Mouse (Mus musculus) CH12.LX (cell line): Measurements from ENCODE around the gene Kalrn. TPM values are rescaled to one million over a fixed set of nuclear protein-coding genes. Genes with fewer than 3 reads are reported as not detected.

Source experiments
- DNase-seq: peaks from one replicate; pipeline ENCODE4 v3.0.0-alpha.2; 2013; ENCODE audit errors: extremely low read depth
- H3K27ac ChIP-seq: 2 replicates; pipeline ENCODE4 v1.5.1; 2012; ENCODE audit warnings: low read depth, mild to moderate bottlenecking, control low read depth, moderate library complexity; ENCODE audit not compliant: insufficient read depth
- H3K27me3 ChIP-seq: replicated peaks from 2 replicates; pipeline ENCODE3; 2012; ENCODE audit warnings: inconsistent platforms
- H3K36me3 ChIP-seq, 2 experiments: replicated peaks in 1 of 2; 2 replicates each; pipeline versions ENCODE3 to v1.6.1; 2012; ENCODE audit warnings: inconsistent platforms in 1 of 2, low read length in 1 of 2, mild to moderate bottlenecking in 1 of 2, mixed read lengths in 1 of 2, moderate library complexity in 1 of 2; ENCODE audit not compliant: control insufficient read depth in 1 of 2, insufficient read depth in 1 of 2
- H3K4me1 ChIP-seq, 2 experiments: 2 replicates each; pipeline ENCODE4 v1.6.1; 2012; ENCODE audit warnings: inconsistent platforms in 1 of 2, moderate library complexity in 1 of 2; ENCODE audit not compliant: insufficient read depth in 2 of 2, control insufficient read depth in 1 of 2
- H3K4me2 ChIP-seq: 2 replicates; pipeline ENCODE4 v1.6.1; 2012; ENCODE audit warnings: low read depth, mild to moderate bottlenecking, control low read depth; ENCODE audit not compliant: poor library complexity, insufficient read depth, severe bottlenecking
- H3K4me3 ChIP-seq, 3 experiments: fragments of 150-350 bp in 1 of 3; sonication (generic) in 1 of 3; replicated peaks in 1 of 3; 2 replicates each; pipeline versions ENCODE3 to v1.5.1; 2011 to 2012; ENCODE audit warnings: low read depth in 2 of 3, low read length in 2 of 3, mild to moderate bottlenecking in 2 of 3, moderate library complexity in 2 of 3, control low read depth in 1 of 3, improper control_type of control experiment in 1 of 3, inconsistent platforms in 1 of 3, mixed read lengths in 1 of 3; ENCODE audit not compliant: poor library complexity in 1 of 3
- H3K79me2 ChIP-seq: replicated peaks from 2 replicates; pipeline ENCODE4 v1.6.1; 2012; ENCODE audit warnings: mild to moderate bottlenecking, moderate library complexity; ENCODE audit not compliant: control insufficient read depth, poor library complexity, insufficient read depth, severe bottlenecking; ENCODE audit errors: extremely low read depth
- H3K9ac ChIP-seq: 2 replicates; pipeline ENCODE4 v1.6.1; 2012; ENCODE audit warnings: low read depth, mild to moderate bottlenecking, control low read depth, moderate library complexity; ENCODE audit not compliant: insufficient read depth
- H3K9me3 ChIP-seq: replicated peaks from 2 replicates; pipeline ENCODE3; 2012; ENCODE audit warnings: low read length, inconsistent platforms, mixed read lengths
- BHLHE40 ChIP-seq: IDR thresholded peaks from 2 replicates; pipeline ENCODE4 v1.6.1; 2011; ENCODE audit warnings: mild to moderate bottlenecking, low read depth, low read length, improper control_type of control experiment
- CHD1 ChIP-seq: IDR thresholded peaks from 2 replicates; pipeline ENCODE4 v1.6.1; 2012; ENCODE audit warnings: low read depth, low read length, improper control_type of control experiment, inconsistent platforms
- CHD2 ChIP-seq: IDR thresholded peaks from 2 replicates; pipeline ENCODE4 v1.6.1; 2011; ENCODE audit warnings: low read length, improper control_type of control experiment
- CTCF ChIP-seq, 2 experiments: IDR thresholded peaks in 1 of 2; conservative IDR thresholded peaks in 1 of 2; 2 replicates each; pipeline ENCODE4 v1.5.1; 2011 to 2012; ENCODE audit warnings: low read depth in 2 of 2, low read length in 2 of 2, improper control_type of control experiment in 1 of 2, inconsistent platforms in 1 of 2, mild to moderate bottlenecking in 1 of 2, moderate library complexity in 1 of 2
- E2F4 ChIP-seq: IDR thresholded peaks from 2 replicates; pipeline ENCODE4 v1.6.1; 2011; ENCODE audit warnings: low read depth, low read length, improper control_type of control experiment; ENCODE audit not compliant: insufficient replicate concordance
- ELF1 ChIP-seq: IDR thresholded peaks from 2 replicates; pipeline ENCODE4 v1.6.1; 2014; ENCODE audit warnings: low read depth, mild to moderate bottlenecking, inconsistent platforms, low read length, improper control_type of control experiment
- EP300 ChIP-seq: IDR thresholded peaks from 2 replicates; pipeline ENCODE4 v1.6.1; 2011; ENCODE audit warnings: low read length, improper control_type of control experiment
- ETS1 ChIP-seq: conservative IDR thresholded peaks from 2 replicates; pipeline ENCODE4 v1.6.1; 2012; ENCODE audit warnings: low read depth, mild to moderate bottlenecking, inconsistent platforms, low read length, improper control_type of control experiment, moderate library complexity
- GABPA ChIP-seq: IDR thresholded peaks from 2 replicates; pipeline ENCODE4 v1.6.1; 2012; ENCODE audit warnings: low read depth, low read length, improper control_type of control experiment, inconsistent platforms; ENCODE audit not compliant: insufficient replicate concordance
- HCFC1 ChIP-seq: IDR thresholded peaks from 2 replicates; pipeline ENCODE4 v1.6.1; 2012; ENCODE audit warnings: low read depth, mild to moderate bottlenecking, inconsistent platforms, low read length, improper control_type of control experiment
- IRF4 ChIP-seq: IDR thresholded peaks from 2 replicates; pipeline ENCODE4 v1.6.1; 2014; ENCODE audit warnings: low read depth, mild to moderate bottlenecking, inconsistent platforms, low read length, improper control_type of control experiment
- JUN ChIP-seq: IDR thresholded peaks from 2 replicates; pipeline ENCODE4 v1.6.1; 2011; ENCODE audit warnings: low read depth, mild to moderate bottlenecking, low read length, improper control_type of control experiment, moderate library complexity; ENCODE audit not compliant: insufficient read depth
- JUND ChIP-seq: conservative IDR thresholded peaks from 2 replicates; pipeline ENCODE4 v1.6.1; 2011; ENCODE audit warnings: low read depth, low read length, improper control_type of control experiment
- KAT2A ChIP-seq: IDR thresholded peaks from 2 replicates; pipeline ENCODE4 v1.6.1; 2012; ENCODE audit warnings: low read length, improper control_type of control experiment, inconsistent platforms; ENCODE audit not compliant: insufficient replicate concordance
- MAFK ChIP-seq: IDR thresholded peaks from 2 replicates; pipeline ENCODE4 v1.6.1; 2011; ENCODE audit warnings: low read length, improper control_type of control experiment; ENCODE audit not compliant: insufficient replicate concordance
- MAX ChIP-seq: IDR thresholded peaks from 2 replicates; pipeline ENCODE4 v1.6.1; 2011; ENCODE audit warnings: low read length, improper control_type of control experiment
- MAZ ChIP-seq: IDR thresholded peaks from 2 replicates; pipeline ENCODE4 v1.6.1; 2012; ENCODE audit warnings: low read depth, mild to moderate bottlenecking, inconsistent platforms, low read length, improper control_type of control experiment, moderate library complexity
- MEF2A ChIP-seq: IDR thresholded peaks from 2 replicates; pipeline ENCODE4 v1.6.1; 2014; ENCODE audit warnings: low read depth, mild to moderate bottlenecking, inconsistent platforms, low read length, improper control_type of control experiment, borderline replicate concordance
- MXI1 ChIP-seq: IDR thresholded peaks from 2 replicates; pipeline ENCODE4 v1.6.1; 2011; ENCODE audit warnings: mild to moderate bottlenecking, low read depth, low read length, improper control_type of control experiment
- MYC ChIP-seq: IDR thresholded peaks from 2 replicates; pipeline ENCODE4 v1.6.1; 2011; ENCODE audit warnings: low read depth, mild to moderate bottlenecking, improper control_type of control experiment, low read length
- NELFE ChIP-seq: IDR thresholded peaks from 2 replicates; pipeline ENCODE4 v1.6.1; 2011; ENCODE audit warnings: low read depth, low read length, improper control_type of control experiment
- NRF1 ChIP-seq: IDR thresholded peaks from 2 replicates; pipeline ENCODE4 v1.6.1; 2014; ENCODE audit warnings: low read depth, mild to moderate bottlenecking, inconsistent platforms, low read length, improper control_type of control experiment, moderate library complexity
- PAX5 ChIP-seq: IDR thresholded peaks from 2 replicates; pipeline ENCODE4 v1.6.1; 2012; ENCODE audit warnings: low read length, inconsistent platforms, mixed read lengths
- POLR2A ChIP-seq: IDR thresholded peaks from 2 replicates; pipeline ENCODE4 v1.6.1; 2011; ENCODE audit warnings: low read depth, mild to moderate bottlenecking, improper control_type of control experiment, low read length
- POLR2AphosphoS2 ChIP-seq: IDR thresholded peaks from 2 replicates; pipeline ENCODE4 v1.6.1; 2011; ENCODE audit warnings: low read depth, low read length, improper control_type of control experiment
- RAD21 ChIP-seq: IDR thresholded peaks from 2 replicates; pipeline ENCODE4 v1.6.1; 2011; ENCODE audit warnings: low read depth, mild to moderate bottlenecking, low read length, improper control_type of control experiment, moderate library complexity
- SIN3A ChIP-seq: IDR thresholded peaks from 2 replicates; pipeline ENCODE4 v1.6.1; 2012; ENCODE audit warnings: low read length, improper control_type of control experiment, inconsistent platforms
- TBP ChIP-seq: conservative IDR thresholded peaks from 2 replicates; pipeline ENCODE4 v1.6.1; 2011; ENCODE audit warnings: low read depth, low read length, improper control_type of control experiment
- TCF12 ChIP-seq: IDR thresholded peaks from 2 replicates; pipeline ENCODE4 v1.6.1; 2014; ENCODE audit warnings: low read depth, mild to moderate bottlenecking, inconsistent platforms, low read length, improper control_type of control experiment
- ZKSCAN1 ChIP-seq: IDR thresholded peaks from 2 replicates; pipeline ENCODE4 v1.6.1; 2012; ENCODE audit warnings: low read depth, inconsistent platforms, low read length, improper control_type of control experiment, borderline replicate concordance
- ZMIZ1 ChIP-seq: IDR thresholded peaks from 2 replicates; pipeline ENCODE4 v1.6.1; 2012; ENCODE audit warnings: low read depth, mild to moderate bottlenecking, inconsistent platforms, low read length, improper control_type of control experiment
- ZNF384 ChIP-seq: IDR thresholded peaks from 2 replicates; pipeline ENCODE4 v1.6.1; 2012; ENCODE audit warnings: low read depth, low read length, improper control_type of control experiment, inconsistent platforms
- dilution Hi-C: fragments of 300-500 bp; cut with MboI; formaldehyde crosslinking; loops from 2 replicates; pipeline ENCODE4 v1.14.3; 2020; ENCODE audit warnings: low sequenced_read_pairs; ENCODE audit not compliant: extremely low pct_unique_long_range_greater_than_20kb, extremely low pct_ligation_motif_present
- in situ Hi-C: fragments of 300-500 bp; cut with MboI; formaldehyde crosslinking; loops from 3 replicates; pipeline ENCODE4 v1.14.3; 2019; ENCODE audit warnings: low sequenced_read_pairs, low pct_ligation_motif_present, low pct_unique_long_range_greater_than_20kb, mixed read lengths
- polyA plus RNA-seq: library from polyadenylated mRNA; unstranded; fragments of >175 nt; gene quantifications from 2 replicates; pipeline ENCODE4 v1.2.1, GENCODE M21; 2012; ENCODE audit warnings: low read depth; ENCODE audit not compliant: insufficient read length
- total RNA-seq, 2 experiments: library from RNA; depleted of rRNA; stranded (reverse); fragments of 300-350 nt in 1 of 2; fragments of >200 nt in 1 of 2; gene quantifications; 2 replicates each; pipeline ENCODE4 v1.2.3; 2012 to 2014

The Kalrn gene
- total and polyA plus RNA-seq, 3 experiments, result 0.08 to 0.09 TPM; not detected in 1

GRCm38 (mm10) chr16:33966538-33967282 lies 606.6 kb downstream of the Kalrn start, which contains the start of gene Umps:
Gene Umps, minus strand, starts transcription at chr16:33967038.
- Histone ChIP-seq H3K4me2 (peak within 1 kb of the TSS; percentile 73), H3K27me3 (no peaks in the 10 kb centered on the region), H3K9ac (peak within 1 kb of the TSS; percentile 79), H3K4me1 (peaks cover 0 to 22% of the 10 kb centered on the region in 2 experiments; a peak in 2 of 4 replicates), H3K27ac (peak within 1 kb of the TSS; percentile 1; the same call in 1 of the 2 replicates), H3K4me3 (peak within 1 kb of the TSS; percentile 70 to 95 (median 81)), H3K36me3 (peaks cover 14 to 26% of the 10 kb centered on the region in 2 experiments), H3K79me2 (peaks cover 46% of the 10 kb centered on the region), H3K9me3 (no peaks in the 10 kb centered on the region)
- in situ Hi-C loops, result loop anchor here (25.0 kb wide), 3 partner anchors 404 to 779 kb away; partner anchors contain the start of gene Osbpl11
- peak; percentile 90 for DNase-seq
- dilution Hi-C loops, result no loop called here
- TF ChIP-seq EP300 (no peak), MYC (peak; percentile 92), GABPA (no peak), ZMIZ1 (peak; percentile 96), HCFC1 (peak; percentile 81), MAZ (peak; percentile 65; the same call in 1 of the 2 replicates), TBP (peak; percentile 77; the same call in 1 of the 2 replicates), RAD21 (no peak), ETS1 (peak; percentile 44), MAX (peak; percentile 87), ZKSCAN1 (no peak), IRF4 (no peak; the same call in 1 of the 2 replicates), MXI1 (peak; percentile 98), ELF1 (peak; percentile 93), E2F4 (peak; percentile 41; the same call in 1 of the 2 replicates), ZNF384 (0 out of 2 replicates have a peak, but pooled peaks have one; percentile 5), JUN (no peak), POLR2A (peak; percentile 96), BHLHE40 (peak; percentile 55), JUND (no peak), MEF2A (peak; percentile 54), MAFK (no peak), POLR2AphosphoS2 (peak; percentile 90), NRF1 (peak; percentile 31; the same call in 1 of the 2 replicates), CHD2 (peak; percentile 78), TCF12 (peak; percentile 96), NELFE (peak; percentile 91), SIN3A (peak; percentile 92), KAT2A (peak; percentile 79; the same call in 1 of the 2 replicates), PAX5 (no peak), CTCF (conservative IDR thresholded peaks at IDR 0.05 in 1 of 2, IDR thresholded peaks at IDR 0.05 in 1 of 2; ENCODE audit: low read depth in 2 of 2, low read length in 2 of 2) (no peak), CHD1 (peak; percentile 89; the same call in 1 of the 2 replicates)
